Mouse (Mus musculus) mesoderm, embryonic 11.5 days (tissue): ENCODE data around the gene Zscan4f.
"Not testable (repeated sequence)": the region's sequence is repeated elsewhere in the genome, so short reads cannot be mapped to it uniquely, and the experiment has no call there.

Experiments
- DNase-seq: peaks from one replicate; pipeline ENCODE4 v3.0.0-alpha.2; 2012; ENCODE audit warnings: low read depth, low spot score

The Zscan4f gene

GRCm38 (mm10) chr7:11397615-11398014 lies at the start of gene Zscan4f:
Gene Zscan4f, plus strand, starts transcription at chr7:11397915.
- not testable (repeated sequence) for DNase-seq

DNA sequence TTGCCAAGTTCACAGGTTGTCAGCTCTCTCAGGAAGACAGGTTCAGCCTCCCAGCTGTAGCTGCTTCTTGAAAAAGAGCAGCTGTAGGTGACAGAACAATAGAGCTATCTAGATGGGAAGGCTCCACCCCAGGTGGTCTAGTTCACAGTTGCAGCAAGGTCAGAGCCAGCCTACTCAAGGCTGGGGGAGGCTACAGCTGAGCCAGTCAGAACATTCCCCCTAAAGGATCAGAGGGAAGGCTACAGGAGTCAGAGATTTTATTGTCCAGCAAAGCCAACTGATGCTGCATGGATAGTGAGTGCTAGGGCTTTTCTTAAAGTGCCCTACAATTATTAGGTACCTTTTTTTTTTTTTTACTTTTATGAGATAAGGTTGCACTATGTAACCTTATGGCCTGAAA lies 13.1 kb upstream of the Zscan4f start:
- DNase-seq, result not testable (repeated sequence)
